Mouse (Mus musculus) hindbrain, embryonic 10.5 days (tissue): ENCODE data around the gene Cspg5. TPM values are rescaled to one million over a fixed set of nuclear protein-coding genes. Genes with fewer than 3 reads are reported as not detected.

Source experiments
- DNase-seq: peaks from one replicate; pipeline ENCODE4 v3.0.0-alpha.2; 2017; ENCODE audit warnings: low spot score
- H3K27ac ChIP-seq: fragments of 300-500 bp; sonication (generic); 2 replicates; pipeline ENCODE4 v1.5.1; 2016; ENCODE audit warnings: mild to moderate bottlenecking, moderate library complexity
- H3K27me3 ChIP-seq: fragments of 300-500 bp; sonication (generic); 2 replicates; pipeline ENCODE4 v1.6.1; 2016; ENCODE audit warnings: mild to moderate bottlenecking; ENCODE audit not compliant: poor library complexity, insufficient read depth, severe bottlenecking
- H3K36me3 ChIP-seq: fragments of 300-500 bp; sonication (generic); 2 replicates; pipeline ENCODE4 v1.6.1; 2016; ENCODE audit warnings: mild to moderate bottlenecking, moderate library complexity
- H3K4me1 ChIP-seq: fragments of 300-500 bp; sonication (generic); replicated peaks from 2 replicates; pipeline ENCODE4 v1.6.1; 2016; ENCODE audit warnings: mild to moderate bottlenecking
- H3K4me3 ChIP-seq: fragments of 300-500 bp; sonication (generic); 2 replicates; pipeline ENCODE4 v1.5.1; 2016; ENCODE audit warnings: mild to moderate bottlenecking, moderate library complexity
- H3K9me3 ChIP-seq: fragments of 300-500 bp; sonication (generic); 2 replicates; pipeline ENCODE4 v1.6.1; 2016; ENCODE audit warnings: mild to moderate bottlenecking, moderate library complexity
- WGBS: fragments of 180-500 bp; shearing (Covaris S2); methylation state at CpG from one replicate; pipeline ENCODE4 v1.1.7; 2016; 5-methylcytosine and 5-hydroxymethylcytosine counted together
- polyA plus RNA-seq: library from polyadenylated mRNA; unstranded; fragments of >200 nt; fragmentation: Nextera tagmentation; extraction: Ambion mirVana; gene quantifications from 2 replicates; pipeline ENCODE4 v1.2.1, GENCODE M21; 2016

Gene Cspg5
- polyA plus RNA-seq, 1 experiment from 2014 or later = 15.1 TPM

DNA sequence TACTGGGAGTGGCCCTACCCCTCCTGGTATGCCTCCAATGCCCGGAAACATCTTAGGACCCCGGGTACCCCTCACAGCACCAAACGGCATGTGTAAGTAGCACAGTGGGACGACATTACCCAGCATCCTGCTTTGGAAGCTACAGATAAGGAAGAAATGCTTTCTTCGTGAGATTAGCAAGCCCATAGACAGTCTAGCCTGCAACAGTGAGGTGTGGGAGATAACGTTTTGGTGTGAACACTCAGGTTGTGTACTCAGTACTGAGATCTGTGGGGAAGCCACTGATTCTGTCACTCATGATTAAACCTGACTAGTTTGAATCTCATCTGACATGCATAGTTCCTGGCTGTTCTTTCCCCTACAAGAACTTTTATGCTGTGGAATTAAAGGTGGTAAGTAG, 8.6 kb upstream of the Cspg5 start:
- no peaks in the 10 kb centered on the region for H3K9me3 ChIP-seq
- no peaks in the 10 kb centered on the region for H3K27me3 ChIP-seq
- H3K4me1 ChIP-seq = no peaks in the 10 kb centered on the region
- WGBS = 95% methylated on average over 6 of the region's 6 CpGs
- H3K4me3 ChIP-seq = no peak overlapping the region
- no peak for DNase-seq
- H3K27ac ChIP-seq = no peak overlapping the region
- peaks cover 99% of the 10 kb centered on the region for H3K36me3 ChIP-seq

DNA sequence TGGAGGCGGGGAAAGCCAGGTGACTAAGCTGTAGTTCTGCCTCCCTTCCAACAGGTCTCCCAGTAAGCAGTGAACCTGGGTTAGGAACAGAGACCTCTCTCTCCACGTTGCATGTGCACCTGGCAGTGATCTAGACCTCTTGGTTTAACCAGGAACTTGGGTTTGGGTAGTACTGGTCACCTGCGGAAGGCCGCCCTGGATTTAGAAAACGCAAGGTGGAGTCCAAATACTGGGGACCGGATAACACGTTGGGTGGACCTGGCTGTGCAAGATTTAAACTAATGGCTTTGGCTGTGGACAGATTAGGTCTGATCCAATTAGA, 945 bp downstream of the Cspg5 start:
- peak overlapping the region; percentile 78 for H3K4me3 ChIP-seq
- H3K9me3 ChIP-seq = no peaks in the 10 kb centered on the region
- peaks cover 52% of the 10 kb centered on the region for H3K27me3 ChIP-seq
- peaks cover 42% of the 10 kb centered on the region for H3K4me1 ChIP-seq
- 20% methylated on average over 7 of the region's 7 CpGs for WGBS
- H3K36me3 ChIP-seq = peaks cover 38% of the 10 kb centered on the region
- peak overlapping the region; percentile 89; the same call in 1 of the 2 replicates for H3K27ac ChIP-seq
- DNase-seq = no peak

DNA sequence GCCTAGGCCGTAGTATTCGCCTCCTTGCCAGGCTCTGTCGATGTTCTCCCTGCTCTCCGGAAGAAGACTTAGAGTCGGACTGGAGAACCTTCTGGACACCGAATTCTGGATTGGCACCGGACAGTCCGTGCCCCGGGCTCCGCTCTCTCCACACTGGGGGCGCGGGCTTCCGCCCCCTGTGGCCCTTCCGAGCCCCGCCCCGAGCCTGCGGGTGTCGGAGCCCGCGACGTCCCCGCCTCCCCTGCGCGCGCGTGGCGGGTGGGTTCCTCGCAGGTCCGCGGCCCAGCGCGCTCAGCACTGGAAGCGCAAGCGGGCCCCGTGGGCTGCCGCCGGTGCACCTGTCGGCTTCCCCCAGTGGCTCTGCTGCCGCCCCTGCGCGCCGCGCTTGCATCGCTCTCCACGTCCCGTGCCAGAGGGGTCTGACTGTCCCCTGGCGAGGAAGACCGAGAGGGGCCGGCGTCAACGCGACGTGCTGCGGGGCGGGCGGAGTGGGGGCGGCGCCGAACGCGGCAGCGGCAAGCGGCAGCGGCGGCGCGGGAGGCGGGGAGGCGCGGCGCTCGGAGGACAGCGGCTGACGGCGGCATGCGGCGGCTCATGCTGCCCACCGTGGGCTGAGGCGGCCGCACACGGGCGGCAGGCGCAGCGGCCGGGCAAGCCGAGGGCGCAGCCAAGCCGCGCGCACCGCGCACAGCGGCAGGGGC, 1.5 kb downstream of the Cspg5 start:
- Histone ChIP-seq H3K4me3 (peak overlapping the region; percentile 78), H3K36me3 (peaks cover 34% of the 10 kb centered on the region), H3K4me1 (peaks cover 48% of the 10 kb centered on the region), H3K9me3 (no peaks in the 10 kb centered on the region), H3K27me3 (peaks cover 52% of the 10 kb centered on the region), H3K27ac (peak overlapping the region; percentile 89)
- peak; percentile 57 for DNase-seq
- WGBS = 1% methylated on average over 93 of the region's 93 CpGs

DNA sequence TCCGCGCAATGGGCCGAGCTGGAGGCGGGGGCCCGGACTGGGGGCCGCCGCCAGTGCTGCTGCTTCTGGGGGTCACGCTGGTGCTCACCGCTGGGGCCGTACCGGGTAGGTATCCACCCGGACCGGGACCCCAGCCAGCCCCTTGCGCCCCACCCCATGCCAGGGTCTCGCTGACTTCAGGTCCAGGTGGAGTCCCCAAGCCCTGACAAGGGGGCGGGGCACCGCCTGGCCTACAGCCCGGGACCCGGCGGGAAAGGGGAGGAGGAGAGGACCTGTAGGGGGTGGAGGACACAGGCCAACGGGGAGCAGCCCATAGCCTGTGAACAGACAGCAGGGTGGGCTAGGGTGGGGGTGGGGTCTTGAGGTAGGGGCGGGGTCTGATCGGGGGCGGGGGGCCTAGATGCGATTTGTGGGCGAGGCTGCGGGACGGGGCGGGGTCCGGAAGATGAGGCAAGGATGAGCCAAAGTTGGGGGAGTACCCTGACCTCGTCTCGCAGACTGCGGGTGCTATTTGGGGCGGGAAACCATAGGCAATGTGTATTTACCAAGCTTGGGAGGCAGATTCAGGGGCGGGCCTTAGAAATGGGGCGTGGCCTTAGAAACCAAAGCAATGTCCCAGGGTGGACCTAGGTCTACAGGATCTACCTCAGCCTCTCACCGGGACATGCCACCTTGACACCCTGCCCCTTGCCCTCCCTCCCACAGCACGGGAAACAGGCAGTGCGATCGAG, 2.2 kb downstream of the Cspg5 start:
- WGBS = 2% methylated on average over 40 of the region's 40 CpGs

DNA sequence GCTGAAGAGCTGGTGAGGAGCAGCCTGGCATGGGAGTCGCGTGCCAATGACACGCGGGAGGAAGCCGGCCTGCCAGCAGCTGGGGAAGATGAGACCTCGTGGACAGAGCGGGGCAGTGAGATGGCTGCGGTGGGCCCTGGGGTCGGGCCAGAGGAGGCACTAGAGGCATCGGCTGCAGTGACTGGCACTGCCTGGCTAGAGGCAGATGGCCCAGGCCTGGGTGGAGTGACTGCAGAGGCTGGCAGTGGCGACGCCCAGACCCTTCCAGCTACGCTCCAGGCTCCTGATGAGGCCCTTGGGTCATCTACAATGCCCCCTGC, 2.7 kb downstream of the Cspg5 start:
- H3K9me3 ChIP-seq = no peaks in the 10 kb centered on the region
- H3K27me3 ChIP-seq = peaks cover 52% of the 10 kb centered on the region
- peaks cover 60% of the 10 kb centered on the region for H3K4me1 ChIP-seq
- H3K27ac ChIP-seq = peak overlapping the region; percentile 89
- no peak for DNase-seq
- 42% methylated on average over 13 of the region's 13 CpGs for WGBS
- peaks cover 21% of the 10 kb centered on the region for H3K36me3 ChIP-seq
- peak overlapping the region; percentile 78 for H3K4me3 ChIP-seq

More for the DNA sequence above, 2.2 kb downstream of the Cspg5 start:
- Histone ChIP-seq H3K4me3 (peak overlapping the region; percentile 78), H3K27ac (peak overlapping the region; percentile 89), H3K36me3 (peaks cover 27% of the 10 kb centered on the region), H3K4me1 (peaks cover 55% of the 10 kb centered on the region), H3K9me3 (no peaks in the 10 kb centered on the region), H3K27me3 (peaks cover 52% of the 10 kb centered on the region)
- DNase-seq = peak; percentile 67

DNA sequence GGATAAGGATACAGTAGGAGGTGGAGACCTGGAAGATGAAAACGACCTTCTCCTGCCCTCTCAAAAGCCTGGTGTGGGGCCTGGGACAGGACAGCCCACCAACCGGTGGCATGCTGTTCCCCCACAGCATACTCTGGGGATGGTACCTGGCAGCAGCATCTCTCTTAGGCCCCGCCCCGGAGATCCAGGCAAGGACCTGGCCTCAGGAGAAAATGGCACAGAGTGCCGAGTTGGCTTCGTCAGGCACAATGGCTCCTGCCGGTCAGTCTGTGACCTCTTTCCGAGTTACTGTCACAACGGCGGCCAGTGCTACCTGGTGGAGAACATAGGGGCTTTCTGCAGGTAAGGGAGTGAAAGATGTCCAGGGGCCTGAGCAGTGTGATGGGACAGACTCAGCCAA, 3.5 kb downstream of the Cspg5 start:
- DNase-seq = no peak
- Histone ChIP-seq H3K9me3 (no peaks in the 10 kb centered on the region), H3K27me3 (peaks cover 46% of the 10 kb centered on the region), H3K27ac (peak overlapping the region; percentile 89), H3K4me3 (no peak overlapping the region), H3K36me3 (peaks cover 17% of the 10 kb centered on the region), H3K4me1 (peaks cover 65% of the 10 kb centered on the region)
- 81% methylated on average over 10 of the region's 10 CpGs for WGBS

DNA sequence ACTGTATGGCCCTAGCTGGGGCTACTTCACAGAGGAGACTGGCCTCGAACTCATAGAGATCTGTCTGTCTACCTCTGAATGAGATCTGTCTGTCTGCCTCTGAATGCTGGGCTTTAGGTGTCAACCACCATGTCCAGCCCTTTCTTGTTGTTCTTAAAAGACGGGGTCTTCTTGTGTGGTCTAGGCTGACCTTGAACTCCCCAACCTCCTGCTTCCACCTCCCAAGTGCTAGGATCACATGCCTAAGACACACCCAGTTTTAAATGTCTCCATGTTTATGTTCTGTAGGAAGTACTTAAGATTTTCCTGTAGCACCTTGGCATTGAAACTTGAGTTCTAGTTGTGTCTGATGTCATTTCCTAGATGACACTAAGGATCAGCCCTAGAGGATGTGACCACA, 5.3 kb downstream of the Cspg5 start:
- Histone ChIP-seq H3K9me3 (no peaks in the 10 kb centered on the region), H3K4me1 (peaks cover 65% of the 10 kb centered on the region), H3K27ac (peak overlapping the region; percentile 92), H3K27me3 (peaks cover 30% of the 10 kb centered on the region), H3K4me3 (peak overlapping the region; percentile 33; the same call in 1 of the 2 replicates), H3K36me3 (peaks cover 11% of the 10 kb centered on the region; the same call in 1 of the 2 replicates)
- no peak for DNase-seq
- WGBS = 67% methylated on average over 2 of the region's 2 CpGs

DNA sequence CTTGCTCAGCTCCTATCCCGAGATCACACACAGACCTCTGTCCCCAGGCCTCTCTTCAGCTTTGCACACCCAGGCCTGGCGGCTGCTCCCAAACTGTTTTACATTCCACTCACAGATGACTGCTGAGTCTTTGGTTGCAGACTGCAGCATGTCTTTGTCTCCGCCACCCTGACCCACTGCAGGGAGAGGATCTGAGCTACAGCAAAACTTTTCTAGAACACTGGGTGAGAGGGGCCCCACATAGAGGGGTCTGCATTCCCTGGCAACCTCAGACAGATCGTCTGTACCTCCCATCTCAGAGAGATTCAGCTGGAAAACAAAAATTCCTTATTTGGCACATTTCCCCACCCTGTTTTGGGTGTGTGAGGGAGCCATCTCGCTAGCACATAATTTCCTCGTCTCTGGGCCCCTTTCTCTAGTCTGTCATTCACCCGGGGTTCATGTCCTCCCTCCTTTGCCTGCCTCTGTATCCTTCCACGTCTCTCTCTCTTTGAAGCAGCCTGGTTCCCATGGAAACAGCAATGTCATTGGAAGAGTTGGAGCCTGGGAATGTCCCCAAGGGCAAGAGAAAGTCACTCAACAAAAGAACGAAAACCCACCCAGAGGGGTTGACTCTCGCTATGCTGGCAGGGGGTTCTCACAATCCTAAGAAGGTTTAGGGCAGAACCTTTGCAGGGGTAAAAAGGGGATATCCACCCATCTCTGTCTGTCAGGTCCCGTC, 6.4 kb downstream of the Cspg5 start:
- H3K36me3 ChIP-seq = peaks cover 11% of the 10 kb centered on the region; the same call in 1 of the 2 replicates
- peak overlapping the region; percentile 92 for H3K27ac ChIP-seq
- peak overlapping the region; percentile 33 for H3K4me3 ChIP-seq
- H3K9me3 ChIP-seq = no peaks in the 10 kb centered on the region
- peaks cover 19% of the 10 kb centered on the region for H3K27me3 ChIP-seq
- H3K4me1 ChIP-seq = peaks cover 60% of the 10 kb centered on the region
- DNase-seq = peak; percentile 79
- 8% methylated on average over 11 of the region's 11 CpGs for WGBS

DNA sequence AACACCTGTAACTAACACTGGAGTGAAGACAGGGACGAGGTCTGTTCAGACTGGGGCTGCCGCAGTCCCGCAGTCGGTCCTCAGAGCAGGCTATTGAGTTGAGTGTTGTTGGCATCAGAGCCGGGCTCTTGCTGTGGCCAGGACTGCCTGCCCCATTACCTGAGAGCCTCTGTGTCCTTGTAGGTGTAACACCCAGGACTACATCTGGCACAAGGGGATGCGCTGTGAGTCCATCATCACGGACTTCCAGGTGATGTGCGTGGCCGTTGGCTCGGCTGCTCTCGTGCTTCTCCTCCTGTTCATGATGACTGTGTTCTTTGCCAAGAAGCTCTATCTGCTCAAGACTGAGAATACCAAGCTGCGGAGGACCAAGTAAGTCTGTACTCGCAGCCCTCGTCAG, 7.2 kb downstream of the Cspg5 start:
- peaks cover 60% of the 10 kb centered on the region for H3K4me1 ChIP-seq
- DNase-seq = no peak

DNA sequence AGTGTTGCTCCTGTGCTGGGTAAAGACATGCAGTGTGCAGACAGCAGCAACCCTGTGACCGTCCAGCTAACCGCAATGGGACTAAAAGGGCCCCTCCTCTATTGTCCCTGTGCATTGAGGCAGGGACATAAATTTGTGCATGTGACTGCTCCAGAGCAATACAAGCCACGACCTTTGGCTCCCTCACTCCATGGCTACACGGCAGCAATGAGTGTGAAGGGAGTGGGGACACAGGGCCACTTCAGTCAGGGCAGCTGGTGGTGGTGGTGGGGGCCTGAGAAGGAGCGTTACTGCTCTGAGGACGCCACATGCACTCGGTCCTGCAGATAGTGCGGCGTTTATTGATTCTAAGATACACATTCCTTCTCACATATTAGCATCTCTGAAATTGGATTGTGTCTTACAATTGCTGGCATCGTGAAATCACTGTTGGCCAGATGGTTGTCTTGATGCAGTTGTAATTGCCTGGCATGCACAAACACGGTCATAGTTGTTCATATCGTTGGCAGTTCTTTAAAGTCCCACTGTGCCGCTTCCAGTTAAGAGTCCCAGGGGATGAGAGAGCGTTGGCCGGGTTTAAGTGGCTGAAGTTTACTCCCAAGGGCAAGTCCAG, 11.9 kb downstream of the Cspg5 start:
- peak overlapping the region; percentile 23; the same call in 1 of the 2 replicates for H3K4me3 ChIP-seq
- H3K4me1 ChIP-seq = peaks cover 52% of the 10 kb centered on the region
- H3K27me3 ChIP-seq = no peaks in the 10 kb centered on the region
- H3K36me3 ChIP-seq = peaks cover 18% of the 10 kb centered on the region
- no peaks in the 10 kb centered on the region for H3K9me3 ChIP-seq
- peak overlapping the region; percentile 86 for H3K27ac ChIP-seq
- peak; percentile 84 for DNase-seq
- 34% methylated on average over 15 of the region's 15 CpGs for WGBS

More for the DNA sequence above, 7.2 kb downstream of the Cspg5 start:
- peak overlapping the region; percentile 92 for H3K27ac ChIP-seq
- 84% methylated on average over 14 of the region's 14 CpGs for WGBS
- peaks cover 11% of the 10 kb centered on the region; the same call in 1 of the 2 replicates for H3K36me3 ChIP-seq
- H3K4me3 ChIP-seq = 0 out of 2 replicates have a peak overlapping the region, but pooled peaks have one; percentile 33
- H3K9me3 ChIP-seq = no peaks in the 10 kb centered on the region
- H3K27me3 ChIP-seq = peaks cover 14% of the 10 kb centered on the region; the same call in 1 of the 2 replicates

DNA sequence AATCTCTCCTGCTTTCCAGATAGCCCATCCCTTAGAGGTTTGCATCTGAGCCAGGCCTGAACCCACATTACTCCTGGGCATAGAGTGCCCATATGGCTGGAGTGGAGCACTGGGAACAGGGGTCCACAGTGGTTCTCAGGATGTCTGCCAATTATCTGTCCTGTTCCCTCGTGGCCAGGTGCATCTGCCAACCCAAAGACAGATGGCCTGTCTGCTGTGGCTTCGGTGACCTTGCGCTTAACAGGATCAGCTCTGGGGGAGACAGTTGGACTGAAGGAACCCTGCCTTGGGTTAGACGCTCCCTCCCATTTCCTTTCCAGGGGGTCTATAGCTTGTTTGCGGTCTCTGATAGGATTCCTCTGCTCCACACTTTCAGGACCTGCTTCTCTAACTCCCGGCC, 15.1 kb downstream of the Cspg5 start:
- H3K27ac ChIP-seq = peak overlapping the region; percentile 8
- WGBS = 81% methylated on average over 6 of the region's 6 CpGs
- H3K9me3 ChIP-seq = no peaks in the 10 kb centered on the region
- H3K36me3 ChIP-seq = peaks cover 30% of the 10 kb centered on the region
- no peaks in the 10 kb centered on the region for H3K27me3 ChIP-seq
- H3K4me3 ChIP-seq = no peak overlapping the region
- DNase-seq = no peak
- peaks cover 39% of the 10 kb centered on the region for H3K4me1 ChIP-seq

DNA sequence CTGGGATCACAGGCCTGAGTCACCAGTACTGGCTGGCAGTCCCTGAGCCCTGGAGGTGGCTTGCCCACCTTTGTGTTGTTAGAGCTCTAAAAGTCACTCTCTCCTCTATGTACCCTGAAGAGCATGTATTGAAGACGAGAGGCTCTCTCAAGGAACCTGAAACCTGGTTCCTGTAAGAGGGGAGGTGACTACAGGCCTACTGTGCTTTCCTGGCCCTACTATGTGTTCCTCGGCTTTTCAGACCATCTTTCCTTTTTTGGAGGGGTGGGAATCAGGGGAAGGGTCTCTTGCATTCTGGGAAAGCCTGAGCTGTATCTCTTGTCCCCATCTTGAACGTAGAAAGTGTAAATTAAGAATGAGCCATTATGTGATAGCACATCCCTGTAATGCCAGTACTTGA, 15.5 kb downstream of the Cspg5 start:
- 86% methylated on average over 3 of the region's 3 CpGs for WGBS

More for the DNA sequence above, 15.5 kb downstream of the Cspg5 start:
- H3K27ac ChIP-seq = peak overlapping the region; percentile 8; the same call in 1 of the 2 replicates
- peaks cover 39% of the 10 kb centered on the region for H3K4me1 ChIP-seq
- DNase-seq = no peak
- no peak overlapping the region for H3K4me3 ChIP-seq
- no peaks in the 10 kb centered on the region for H3K9me3 ChIP-seq
- H3K36me3 ChIP-seq = peaks cover 30% of the 10 kb centered on the region
- no peaks in the 10 kb centered on the region for H3K27me3 ChIP-seq
